Mouse (Mus musculus) G1E-ER4 (cell line): ENCODE results near the gene Erh. TPM values are rescaled to one million over a fixed set of nuclear protein-coding genes. Genes with fewer than 3 reads are reported as not detected.

ENCODE experiments used
- GATA1 ChIP-seq: IDR thresholded peaks from one replicate; pipeline ENCODE4 v1.8.0; 2012; ENCODE audit warnings: low read length, inconsistent platforms
- polyA plus RNA-seq: library from polyadenylated mRNA; stranded (reverse); fragments of >175 nt; gene quantifications from 2 replicates; pipeline ENCODE4 v1.2.3, GENCODE M21; 2012

The Erh gene
- polyA plus RNA-seq, 1 experiment, result 20.0 TPM

GRCm38 (mm10) chr12:80595968-80596367 lies 48.2 kb downstream of the Erh start:
- TF ChIP-seq GATA1, result no peak

- no peak for TF ChIP-seq GATA1
These were observed 48.6 kb downstream of the Erh start for GRCm38 (mm10) chr12:80595566-80595965.

GRCm38 (mm10) chr12:80594781-80595180 lies 49.4 kb downstream of the Erh start:
- TF ChIP-seq GATA1, result no peak

GRCm38 (mm10) chr12:80594141-80594540 lies 50.0 kb downstream of the Erh start:
- TF ChIP-seq GATA1, result no peak

DNA sequence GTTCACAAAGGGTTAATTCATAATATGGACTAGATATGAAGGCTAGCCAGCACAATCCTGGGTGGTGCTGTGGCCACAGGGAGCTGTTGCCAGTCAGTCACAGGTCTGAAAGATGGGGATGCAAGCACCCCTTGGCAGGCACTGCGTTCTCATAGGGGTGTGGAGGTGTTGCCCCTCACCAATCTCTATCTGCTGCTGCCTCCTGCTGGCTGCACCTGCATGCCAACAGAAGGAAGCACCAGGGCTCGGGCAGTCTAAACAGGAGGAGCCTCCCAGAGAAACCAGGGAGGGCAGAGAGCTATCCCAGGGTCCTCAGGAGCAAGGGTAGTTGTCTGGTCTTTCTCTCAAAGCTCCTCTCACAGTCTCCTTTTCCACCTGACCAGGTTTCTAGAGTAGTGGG lies 59.2 kb downstream of the Erh start:
- TF ChIP-seq GATA1, result no peak

Other genes with a start within 250 kb of the Erh start
- 14.4 and 15.2 TPM in 2 replicates for gene Dcaf5, start 207.7 kb downstream of the Erh start, polyA plus RNA-seq
- 2.0 and 3.0 TPM in 2 replicates for gene Exd2, start 181.2 kb downstream of the Erh start, polyA plus RNA-seq
- gene Galnt16, start 126.1 kb downstream of the Erh start, polyA plus RNA-seq, result not detected in 2 replicates
- 15.7 and 17.9 TPM in 2 replicates for gene Slc39a9, start 458 bp downstream of the Erh start, polyA plus RNA-seq
- not detected in 2 replicates for gene Plekhd1, start 48.2 kb upstream of the Erh start, polyA plus RNA-seq
- gene Ccdc177, start 116.3 kb upstream of the Erh start, polyA plus RNA-seq, result not detected in 2 replicates
- gene Susd6, start 146.2 kb upstream of the Erh start, polyA plus RNA-seq, result 22.0 and 22.1 TPM in 2 replicates